Mouse (Mus musculus): ENCODE results near the gene Dis3l2.

Gene Dis3l2

DNA sequence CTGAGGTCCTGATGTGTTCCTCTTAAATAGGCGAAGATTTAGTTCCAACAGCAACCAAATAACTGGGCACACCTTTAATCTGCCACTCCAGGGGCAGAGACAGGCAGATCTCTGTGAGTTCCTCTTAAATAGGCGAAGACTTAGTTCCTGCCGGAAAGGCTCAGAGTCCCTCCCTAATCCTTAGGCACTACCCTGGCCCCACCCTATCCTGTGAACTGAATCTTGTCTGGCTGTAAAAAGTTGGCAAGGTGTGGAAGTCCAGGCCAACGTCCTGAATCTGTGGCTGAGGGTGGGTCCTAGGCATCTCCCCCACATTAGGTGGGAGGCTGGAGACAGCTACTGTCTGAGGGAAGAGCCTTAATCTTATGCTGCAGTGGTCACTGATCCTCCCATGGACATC is 386.2 kb downstream of the Dis3l2 start, which contains the start of gene Alppl2:
Gene Alppl2, minus strand, starts transcription at position 101 of the 400 bp plus-strand sequence.
- DNase-seq, result no peak

DNA sequence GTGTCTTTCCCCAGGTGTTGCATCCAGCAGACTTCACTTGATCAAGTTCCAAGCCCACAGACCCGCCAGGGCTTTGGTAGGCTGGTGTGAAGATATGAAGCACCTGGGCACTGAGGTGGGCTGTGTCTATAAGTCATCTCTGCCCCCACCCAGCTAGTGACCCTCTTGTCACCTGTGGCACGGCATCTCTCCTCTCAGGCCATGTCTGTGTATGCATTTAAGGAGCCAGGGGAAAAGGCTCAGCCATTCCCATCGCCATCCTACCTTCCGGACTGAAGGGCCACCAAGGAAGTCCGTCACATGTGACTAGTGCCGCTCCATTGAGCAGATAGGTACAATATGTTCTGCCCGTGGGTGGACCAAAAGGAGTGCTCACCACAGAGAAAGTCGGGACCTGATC is 392.0 kb downstream of the Dis3l2 start:
- no peak for DNase-seq

DNA sequence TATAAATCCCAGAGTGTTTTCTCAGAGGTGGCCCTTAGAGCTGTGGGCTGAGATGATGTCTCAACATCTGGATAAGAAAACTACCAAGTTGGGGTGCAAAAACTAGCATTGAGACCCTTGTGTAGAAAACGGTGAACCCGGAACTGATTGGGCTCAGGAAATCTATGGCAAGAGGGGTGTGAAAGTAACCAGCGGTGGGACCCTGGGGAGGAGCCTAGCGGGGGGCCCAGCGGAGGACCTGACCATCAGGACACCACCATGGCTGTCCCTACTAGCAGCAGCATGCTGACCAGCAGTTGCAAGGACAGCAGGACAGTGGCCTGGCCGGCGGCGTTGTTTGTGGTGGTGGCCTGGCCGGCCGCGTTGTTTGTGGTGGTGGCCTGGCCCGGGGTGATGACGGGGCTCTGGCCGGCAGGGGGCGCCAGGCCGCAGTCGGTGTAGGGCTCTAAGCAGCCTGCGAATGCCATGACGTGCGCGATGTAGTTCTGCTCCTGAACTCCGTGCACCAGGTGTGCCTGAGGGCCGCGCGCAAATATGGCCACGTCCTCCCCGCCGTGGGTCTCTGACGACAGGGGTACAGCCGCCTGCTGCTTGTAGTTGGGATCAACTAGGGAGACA is 394.9 kb downstream of the Dis3l2 start:
- peak; percentile 59 for DNase-seq

Data from lung, postnatal 36 days (tissue).